9 mouse cellular contexts compared by ENCODE assay signal in genomic region chr19:8870838-8871237, GRCm38 (mm10). TPM values are rescaled to one million over a fixed set of nuclear protein-coding genes. Genes with fewer than 3 reads are reported as not detected.
DNase-seq lines count a peak whose midpoint lies in the region; ATAC-seq and TF ChIP-seq lines count a peak whose summit lies in the region.
"Had no signal": no experiment of that assay in that cellular context is flagged by ENCODE, and none has a peak within 500 bp of the region (broad histone marks: within the 10 kb centered on the region; RNA-seq: fewer than 3 reads in every experiment).

No protein-coding gene starts in this region.

- TF ChIP-seq POLR2A in kidney, adult 2 months (IDR thresholded peaks at IDR 0.05; ENCODE audit: low read depth, low read length), result no peak
- no peak for TF ChIP-seq POLR2A in bone marrow macrophage, adult 2 months (IDR thresholded peaks at IDR 0.05; ENCODE audit: borderline replicate concordance, low read depth, low read length)

- peak overlapping the region; percentile 63 for H3K27ac ChIP-seq in kidney, adult 2 months (ENCODE audit: insufficient read depth, low read depth, low read length)
- H3K27ac ChIP-seq in bone marrow macrophage, adult 2 months (ENCODE audit: insufficient read depth, low read depth, low read length), result peak overlapping the region; percentile 60
- H3K27ac ChIP-seq in hindbrain, embryonic 11.5 days (ENCODE audit: low read depth, low read length), result no peak overlapping the region
- H3K27ac ChIP-seq in midbrain, embryonic 12.5 days (replicated peaks), result peak overlapping the region; percentile 73

- no peaks in the 10 kb centered on the region for H3K27me3 ChIP-seq in kidney, adult 2 months (replicated peaks; ENCODE audit: control insufficient read depth, insufficient read depth, low read length)
- no peaks in the 10 kb centered on the region for H3K27me3 ChIP-seq in hindbrain, embryonic 11.5 days (ENCODE audit: control insufficient read depth, insufficient read depth, low read length)
- H3K27me3 ChIP-seq in midbrain, embryonic 12.5 days, result no peaks in the 10 kb centered on the region

- peak overlapping the region; percentile 89; the same call in 1 of the 2 replicates for H3K4me2 ChIP-seq in hindbrain, embryonic 11.5 days (replicated peaks; ENCODE audit: low read depth, low read length)
- H3K4me2 ChIP-seq in midbrain, embryonic 12.5 days (replicated peaks), result peak overlapping the region; percentile 91

- no peaks in the 10 kb centered on the region for H3K9me3 ChIP-seq in hindbrain, embryonic 11.5 days (ENCODE audit: control insufficient read depth, low read length)
- no peaks in the 10 kb centered on the region for H3K9me3 ChIP-seq in midbrain, embryonic 12.5 days

- H3K36me3 ChIP-seq in kidney, adult 2 months (ENCODE audit: control insufficient read depth, insufficient read depth, low read length), result peaks cover 2% of the 10 kb centered on the region; the same call in 1 of the 2 replicates
- no peaks in the 10 kb centered on the region for H3K36me3 ChIP-seq in hindbrain, embryonic 11.5 days (ENCODE audit: control insufficient read depth, insufficient read depth, low read length)
- H3K36me3 ChIP-seq in midbrain, embryonic 12.5 days, result peaks cover 28% of the 10 kb centered on the region

- TF ChIP-seq CTCF in kidney, adult 2 months (conservative IDR thresholded peaks at IDR 0.05; ENCODE audit: insufficient read depth, insufficient read length, low read depth, low read length), result no peak
- no peak for TF ChIP-seq CTCF in bone marrow macrophage, adult 2 months (IDR thresholded peaks at IDR 0.05; ENCODE audit: low read depth, low read length)

- no peak for DNase-seq in kidney, adult 2 months
- DNase-seq in kidney, postnatal 14 days, result no peak
- DNase-seq in hindbrain, embryonic 11.5 days (ENCODE audit: low spot score), result no peak
- no peak for DNase-seq in layer of hippocampus, adult 8-10 months (ENCODE audit: low spot score in 2 of 2)
- DNase-seq in ovary, postnatal 36 days (ENCODE audit: low spot score), result no peak
- no peak for DNase-seq in left cerebral cortex, adult 11 months (ENCODE audit: low spot score)

- peaks cover 4% of the 10 kb centered on the region; the same call in 1 of the 2 replicates for H3K4me1 ChIP-seq in kidney, adult 2 months (ENCODE audit: control insufficient read depth, insufficient read depth, low read length)
- peaks cover 13% of the 10 kb centered on the region for H3K4me1 ChIP-seq in bone marrow macrophage, adult 2 months (ENCODE audit: control insufficient read depth, insufficient read depth, low read length)
- H3K4me1 ChIP-seq in hindbrain, embryonic 11.5 days (replicated peaks; ENCODE audit: control insufficient read depth, insufficient read depth, low read length), result peaks cover 3% of the 10 kb centered on the region
- peaks cover 13% of the 10 kb centered on the region for H3K4me1 ChIP-seq in midbrain, embryonic 12.5 days

- peak overlapping the region; percentile 35; the same call in 1 of the 2 replicates for H3K9ac ChIP-seq in hindbrain, embryonic 11.5 days (ENCODE audit: low read depth, low read length)
- H3K9ac ChIP-seq in midbrain, embryonic 12.5 days (replicated peaks), result peak overlapping the region; percentile 94

- WGBS in kidney, adult 2 months, result 34% methylated on average over 9 of the region's 9 CpGs
- 63% methylated on average over 9 of the region's 9 CpGs for WGBS in hindbrain, embryonic 11.5 days
- 61% methylated on average over 9 of the region's 9 CpGs for WGBS in midbrain, embryonic 12.5 days

- peak overlapping the region; percentile 59 for H3K4me3 ChIP-seq in kidney, adult 2 months (ENCODE audit: insufficient read depth, low read depth, low read length)
- H3K4me3 ChIP-seq in bone marrow macrophage, adult 2 months (ENCODE audit: insufficient read depth, low read length), result peak overlapping the region; percentile 98
- peak overlapping the region; percentile 55 for H3K4me3 ChIP-seq in hindbrain, embryonic 11.5 days (ENCODE audit: low read depth, low read length)
- peak overlapping the region; percentile 93 for H3K4me3 ChIP-seq in midbrain, embryonic 12.5 days

- ATAC-seq in hindbrain, embryonic 11.5 days (ENCODE audit: low FRiP score), result peak; percentile 65
- peak; percentile 50 for ATAC-seq in midbrain, embryonic 12.5 days (ENCODE audit: low FRiP score, low read depth)

RNA-seq across cellular contexts. Expression of gene Ubxn1, which starts 0.5 kb away (rescaled TPM):
- 121 and 133 TPM in 2 replicates for polyA plus RNA-seq in kidney, adult 2 months (2012; rRNA removed)
- 193 and 215 TPM in 2 replicates for polyA plus RNA-seq in bone marrow macrophage, adult 2 months (2012; ENCODE audit: insufficient read depth, insufficient read length, missing spikeins)
- 164 and 180 TPM in 2 replicates for polyA plus RNA-seq in hindbrain, embryonic 11.5 days (2014; fragmentation: Nextera tagmentation; extraction: Ambion mirVana)
- polyA plus RNA-seq in midbrain, embryonic 12.5 days (2016; fragmentation: Nextera tagmentation; extraction: Ambion mirVana), result 172 and 175 TPM in 2 replicates
- total RNA-seq in layer of hippocampus, adult 8-10 months (2022), result 100 to 1,000 TPM in 2 of 4 experiments, 10 to 100 TPM in 2; 87.8 to 123 (median 106) TPM

RNA-seq across cellular contexts. Expression of gene Uqcc3, which starts 9.9 kb away (rescaled TPM):
- 49.4 and 74.7 TPM in 2 replicates for polyA plus RNA-seq in kidney, adult 2 months (2012; rRNA removed)
- polyA plus RNA-seq in bone marrow macrophage, adult 2 months (2012; ENCODE audit: insufficient read depth, insufficient read length, missing spikeins), result 37.2 and 40.9 TPM in 2 replicates
- polyA plus RNA-seq in hindbrain, embryonic 11.5 days (2014; fragmentation: Nextera tagmentation; extraction: Ambion mirVana), result 56.1 and 57.2 TPM in 2 replicates
- polyA plus RNA-seq in midbrain, embryonic 12.5 days (2016; fragmentation: Nextera tagmentation; extraction: Ambion mirVana), result 59.6 and 63.5 TPM in 2 replicates
- 10 to 100 TPM; 23.4 to 37.2 (median 29.5) TPM for total RNA-seq in layer of hippocampus, adult 8-10 months (2022)

RNA-seq across cellular contexts. Expression of gene Lbhd1, which starts 12.7 kb away (rescaled TPM):
- polyA plus RNA-seq in kidney, adult 2 months (2012; rRNA removed), result 1.6 and 2.2 TPM in 2 replicates
- polyA plus RNA-seq in bone marrow macrophage, adult 2 months (2012; ENCODE audit: insufficient read depth, insufficient read length, missing spikeins), result 12.6 and 13.7 TPM in 2 replicates
- polyA plus RNA-seq in hindbrain, embryonic 11.5 days (2014; fragmentation: Nextera tagmentation; extraction: Ambion mirVana), result 89.6 and 103 TPM in 2 replicates
- polyA plus RNA-seq in midbrain, embryonic 12.5 days (2016; fragmentation: Nextera tagmentation; extraction: Ambion mirVana), result 92.7 and 97.2 TPM in 2 replicates
- total RNA-seq in layer of hippocampus, adult 8-10 months (2022), result 10 to 100 TPM in 1 of 4 experiments, 1 to 10 TPM in 3; 4.9 to 10.4 (median 6.0) TPM

RNA-seq across cellular contexts. Expression of gene Gm49403, which starts 12.9 kb away (rescaled TPM):
- polyA plus RNA-seq in kidney, adult 2 months (2012; rRNA removed), result not detected in 2 replicates
- polyA plus RNA-seq in bone marrow macrophage, adult 2 months (2012; ENCODE audit: insufficient read depth, insufficient read length, missing spikeins), result not detected in 2 replicates
- not detected in 2 replicates for polyA plus RNA-seq in hindbrain, embryonic 11.5 days (2014; fragmentation: Nextera tagmentation; extraction: Ambion mirVana)
- not detected in 2 replicates for polyA plus RNA-seq in midbrain, embryonic 12.5 days (2016; fragmentation: Nextera tagmentation; extraction: Ambion mirVana)
- not detected for total RNA-seq in layer of hippocampus, adult 8-10 months (2022)
- total RNA-seq: neutrophil, adult 5-6 weeks had no signal

RNA-seq across cellular contexts. Expression of gene 1810009A15Rik, which starts 17.8 kb away (rescaled TPM):
- polyA plus RNA-seq in kidney, adult 2 months (2012; rRNA removed), result 21.7 and 23.9 TPM in 2 replicates
- 40.1 and 43.1 TPM in 2 replicates for polyA plus RNA-seq in bone marrow macrophage, adult 2 months (2012; ENCODE audit: insufficient read depth, insufficient read length, missing spikeins)
- polyA plus RNA-seq in hindbrain, embryonic 11.5 days (2014; fragmentation: Nextera tagmentation; extraction: Ambion mirVana), result 107 and 112 TPM in 2 replicates
- 81.0 and 87.1 TPM in 2 replicates for polyA plus RNA-seq in midbrain, embryonic 12.5 days (2016; fragmentation: Nextera tagmentation; extraction: Ambion mirVana)
- 10 to 100 TPM; 22.7 to 32.0 (median 26.5) TPM for total RNA-seq in layer of hippocampus, adult 8-10 months (2022)
